Mouse (Mus musculus): ENCODE data around the gene Degs2. TPM values are rescaled to one million over a fixed set of nuclear protein-coding genes. Genes with fewer than 3 reads are reported as not detected.

The Degs2 gene
- polyA plus RNA-seq, 1 experiment from 2014 or later = 2.6 TPM

DNA sequence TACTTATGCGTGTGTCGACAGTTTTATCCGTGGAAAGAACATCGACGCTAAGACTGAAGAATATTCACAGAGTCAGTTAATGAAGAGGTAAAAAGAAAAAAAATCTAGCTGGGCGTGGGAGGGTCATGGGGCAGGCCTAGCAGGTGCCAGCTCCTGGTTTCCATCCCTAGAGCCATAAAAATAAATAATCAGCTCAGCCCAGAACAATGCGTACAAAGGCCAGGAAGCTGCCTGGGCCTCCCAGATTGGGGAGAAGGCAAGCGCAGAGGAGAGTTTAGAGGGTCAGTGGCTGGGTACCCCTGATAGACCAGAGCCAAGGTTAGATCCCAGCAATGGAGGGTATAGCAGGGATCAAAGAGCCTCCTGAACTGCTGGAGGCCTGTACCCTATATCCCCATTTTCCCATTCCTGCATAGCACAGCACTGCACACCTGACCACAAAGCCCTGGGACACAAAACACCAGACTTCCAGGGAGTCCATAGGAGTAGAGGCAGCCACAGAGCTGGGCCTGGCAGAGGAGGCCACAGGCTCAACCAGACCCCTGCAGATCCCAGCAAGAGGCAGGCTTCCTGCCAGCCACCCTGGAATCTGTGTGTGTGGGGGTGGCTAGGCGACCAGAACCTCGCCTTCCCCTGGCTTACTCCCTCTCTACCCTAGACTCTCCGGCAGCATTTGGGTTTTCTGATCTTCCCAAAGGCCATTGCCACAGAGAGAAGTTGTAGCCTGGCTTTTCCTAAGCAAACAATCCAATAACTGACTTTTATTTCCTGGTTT, 3.2 kb downstream of the Degs2 start:
- Histone ChIP-seq H3K9me3 (no peaks in the 10 kb centered on the region), H3K4me2 (no peak overlapping the region), H3K27me3 (peaks cover 35% of the 10 kb centered on the region), H3K9ac (no peak overlapping the region), H3K36me3 (no peaks in the 10 kb centered on the region), H3K27ac (replicated peaks) (0 out of 2 replicates have a peak overlapping the region, but pooled peaks have one; percentile 18), H3K4me1 (replicated peaks) (peaks cover 11% of the 10 kb centered on the region), H3K4me3 (no peak overlapping the region)
- 72% methylated on average over 11 of the region's 11 CpGs for WGBS
- ATAC-seq (ENCODE audit: low read depth) = no peak

GRCm38 (mm10) chr12:108694223-108694622, 7.9 kb downstream of the Degs2 start:
- H3K9ac ChIP-seq = no peak overlapping the region
- H3K27me3 ChIP-seq = no peaks in the 10 kb centered on the region
- H3K4me1 ChIP-seq (replicated peaks) = no peaks in the 10 kb centered on the region
- ATAC-seq (ENCODE audit: low read depth) = no peak
- H3K9me3 ChIP-seq = no peaks in the 10 kb centered on the region
- no peak overlapping the region for H3K4me2 ChIP-seq
- WGBS = 86% methylated on average over 1 of the region's 1 CpGs
- no peak overlapping the region for H3K27ac ChIP-seq (replicated peaks)
- H3K4me3 ChIP-seq = no peak overlapping the region
- peaks cover 6% of the 10 kb centered on the region; the same call in 1 of the 2 replicates for H3K36me3 ChIP-seq

DNA sequence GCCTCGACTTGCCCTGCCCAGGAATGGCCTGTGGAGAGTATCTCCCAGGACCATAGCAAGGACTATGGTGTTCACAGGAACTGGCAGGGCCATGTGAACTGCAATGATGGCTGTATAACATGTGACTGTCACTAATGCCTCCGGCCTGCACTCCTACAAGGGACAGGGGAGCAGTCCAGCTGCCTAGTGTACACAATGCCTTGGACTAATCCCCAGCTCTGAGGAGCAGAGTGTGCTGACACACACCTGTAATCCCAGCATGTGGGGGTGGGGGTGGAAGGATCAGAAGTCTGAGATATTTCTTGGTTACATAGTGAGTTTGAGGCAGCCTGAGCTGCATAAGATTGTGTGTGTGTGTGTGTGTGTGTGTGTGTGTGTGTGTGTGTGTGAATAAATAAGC, 8.5 kb downstream of the Degs2 start:
- WGBS = 72% methylated on average over 2 of the region's 2 CpGs
- Histone ChIP-seq H3K9ac (no peak overlapping the region), H3K27ac (replicated peaks) (no peak overlapping the region), H3K9me3 (no peaks in the 10 kb centered on the region), H3K4me2 (no peak overlapping the region), H3K4me3 (no peak overlapping the region), H3K27me3 (no peaks in the 10 kb centered on the region), H3K4me1 (replicated peaks) (no peaks in the 10 kb centered on the region), H3K36me3 (peaks cover 12% of the 10 kb centered on the region)
- no peak for ATAC-seq (ENCODE audit: low read depth)

DNA sequence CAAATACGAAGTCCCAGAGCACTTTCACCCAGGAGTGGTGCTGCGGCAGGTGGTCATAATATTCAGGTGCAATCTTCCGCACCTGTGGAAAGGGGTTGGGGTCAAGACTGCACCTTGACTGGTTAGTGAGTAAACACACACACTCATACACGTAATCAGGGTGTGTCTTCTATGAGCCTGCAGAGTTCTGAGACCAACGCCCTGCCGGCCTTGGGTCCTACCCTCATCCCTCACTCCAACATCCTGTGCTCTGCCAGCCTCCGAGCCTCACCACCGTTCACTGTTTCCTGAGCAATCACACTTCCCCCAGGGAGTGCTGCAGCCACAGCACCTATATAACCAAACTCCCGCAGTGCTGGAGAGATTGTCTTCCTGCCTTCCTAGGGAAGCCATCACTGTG, 11.6 kb downstream of the Degs2 start:
- no peak for ATAC-seq (ENCODE audit: low read depth)
- H3K27me3 ChIP-seq = no peaks in the 10 kb centered on the region
- no peak overlapping the region for H3K27ac ChIP-seq (replicated peaks)
- H3K9ac ChIP-seq = no peak overlapping the region
- H3K9me3 ChIP-seq = no peaks in the 10 kb centered on the region
- H3K4me3 ChIP-seq = no peak overlapping the region
- H3K36me3 ChIP-seq = peaks cover 43% of the 10 kb centered on the region
- WGBS = 80% methylated on average over 9 of the region's 9 CpGs
- no peaks in the 10 kb centered on the region for H3K4me1 ChIP-seq (replicated peaks)
- no peak overlapping the region for H3K4me2 ChIP-seq

DNA sequence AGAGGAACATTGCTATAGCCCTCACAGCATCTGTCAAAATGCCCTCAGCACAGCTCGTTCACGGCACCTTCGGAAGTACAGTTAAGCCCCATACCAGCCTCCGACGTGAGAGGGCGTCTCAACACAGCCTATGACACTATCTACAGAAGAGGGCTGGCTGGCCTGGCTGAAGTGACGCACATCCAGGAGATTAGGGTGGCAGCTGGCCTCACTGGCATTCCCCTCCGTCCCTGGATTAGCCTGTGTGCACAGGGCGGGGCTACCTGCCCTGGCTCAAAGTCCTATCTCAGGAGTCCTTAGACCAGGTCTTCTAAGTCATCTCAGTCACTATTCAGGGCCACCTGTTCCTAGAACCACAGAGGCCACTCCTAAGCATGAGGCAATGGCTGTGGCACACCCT, 12.9 kb downstream of the Degs2 start:
- Histone ChIP-seq H3K27me3 (no peaks in the 10 kb centered on the region), H3K9ac (no peak overlapping the region), H3K4me2 (no peak overlapping the region), H3K4me3 (no peak overlapping the region), H3K27ac (replicated peaks) (no peak overlapping the region), H3K9me3 (no peaks in the 10 kb centered on the region), H3K4me1 (replicated peaks) (no peaks in the 10 kb centered on the region), H3K36me3 (peaks cover 54% of the 10 kb centered on the region)
- ATAC-seq (ENCODE audit: low read depth) = no peak
- WGBS = 96% methylated on average over 9 of the region's 9 CpGs

DNA sequence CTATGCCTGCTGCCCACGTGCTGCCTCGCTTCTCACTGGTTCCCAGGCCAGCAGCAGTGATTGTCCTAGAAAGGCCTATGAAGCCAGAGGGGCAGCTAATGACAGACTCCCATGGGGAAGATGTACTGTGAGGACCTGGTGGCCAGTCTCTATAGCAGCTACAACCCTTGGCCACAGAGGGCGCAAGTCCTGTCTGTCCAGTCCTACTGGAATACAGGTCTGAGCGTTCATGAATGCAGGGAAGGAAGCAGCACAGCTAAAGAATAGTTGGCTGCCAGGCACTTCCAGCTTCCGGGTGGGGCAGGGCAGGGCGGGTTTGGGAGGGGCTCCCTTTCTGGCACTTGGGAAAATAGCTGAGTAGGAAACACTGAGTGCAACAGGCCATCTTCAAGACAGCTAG, 15.2 kb downstream of the Degs2 start:
- no peaks in the 10 kb centered on the region for H3K4me1 ChIP-seq (replicated peaks)
- ATAC-seq (ENCODE audit: low read depth) = no peak
- peaks cover 76% of the 10 kb centered on the region for H3K36me3 ChIP-seq
- no peaks in the 10 kb centered on the region for H3K27me3 ChIP-seq
- WGBS = 70% methylated on average over 6 of the region's 6 CpGs
- H3K9ac ChIP-seq = no peak overlapping the region
- H3K4me3 ChIP-seq = no peak overlapping the region
- H3K9me3 ChIP-seq = no peaks in the 10 kb centered on the region
- H3K4me2 ChIP-seq = no peak overlapping the region
- no peak overlapping the region for H3K27ac ChIP-seq (replicated peaks)

- Histone ChIP-seq H3K9ac (no peak overlapping the region), H3K4me2 (no peak overlapping the region), H3K9me3 (no peaks in the 10 kb centered on the region), H3K27ac (replicated peaks) (no peak overlapping the region), H3K36me3 (peaks cover 81% of the 10 kb centered on the region), H3K4me1 (replicated peaks) (no peaks in the 10 kb centered on the region), H3K4me3 (no peak overlapping the region), H3K27me3 (no peaks in the 10 kb centered on the region)
- ATAC-seq (ENCODE audit: low read depth) = no peak
- 76% methylated on average over 6 of the region's 6 CpGs for WGBS
These were observed 15.7 kb downstream of the Degs2 start for GRCm38 (mm10) chr12:108686463-108686862.

DNA sequence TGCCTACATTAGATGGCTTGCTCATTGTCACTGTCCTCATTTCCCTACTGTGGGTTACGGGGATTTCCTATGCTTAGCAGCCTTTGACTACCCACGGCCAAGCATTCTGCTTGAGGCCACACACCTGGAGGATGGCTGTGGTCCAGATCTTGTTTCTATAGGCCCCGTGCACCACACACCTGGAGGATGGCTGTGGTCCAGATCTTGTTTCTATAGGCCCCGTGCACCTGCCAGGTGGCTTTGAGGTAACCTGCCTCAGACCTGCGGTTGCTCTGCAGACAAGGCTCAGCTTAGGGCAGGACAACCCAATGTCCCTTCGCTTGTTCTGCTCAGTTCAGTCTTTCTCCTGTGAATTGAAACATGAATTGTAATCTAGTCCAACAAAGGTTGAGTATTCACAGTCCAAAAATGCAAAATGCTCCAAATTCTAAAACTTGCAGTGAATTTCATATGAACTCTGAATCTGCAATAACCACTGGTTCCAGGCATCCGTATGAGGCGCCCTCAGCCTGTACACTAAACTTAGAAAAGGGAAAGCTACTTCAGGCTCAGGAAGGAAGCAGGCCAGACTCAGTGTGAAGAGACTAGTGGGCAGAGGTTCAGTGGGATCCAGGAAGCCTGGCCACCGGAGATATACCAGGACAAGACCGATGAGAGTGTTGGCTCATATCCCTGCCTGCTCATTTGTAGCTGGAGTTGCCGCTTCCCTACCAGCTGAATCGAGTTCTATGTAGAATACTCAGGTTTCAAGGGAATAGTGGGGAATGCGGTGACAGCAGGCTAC, 19.7 kb downstream of the Degs2 start:
- Histone ChIP-seq H3K4me2 (no peak overlapping the region), H3K27ac (replicated peaks) (no peak overlapping the region), H3K4me3 (no peak overlapping the region), H3K4me1 (replicated peaks) (no peaks in the 10 kb centered on the region), H3K27me3 (no peaks in the 10 kb centered on the region), H3K9me3 (no peaks in the 10 kb centered on the region), H3K36me3 (peaks cover 91% of the 10 kb centered on the region), H3K9ac (no peak overlapping the region)
- ATAC-seq (ENCODE audit: low read depth) = no peak
- WGBS = 90% methylated on average over 13 of the region's 13 CpGs

GRCm38 (mm10) chr12:108680861-108681260, 21.3 kb downstream of the Degs2 start:
- H3K4me1 ChIP-seq (replicated peaks) = no peaks in the 10 kb centered on the region
- WGBS = 94% methylated on average over 8 of the region's 8 CpGs
- H3K9me3 ChIP-seq = no peaks in the 10 kb centered on the region
- no peak overlapping the region for H3K4me2 ChIP-seq
- no peaks in the 10 kb centered on the region for H3K27me3 ChIP-seq
- H3K9ac ChIP-seq = no peak overlapping the region
- H3K36me3 ChIP-seq = peaks cover 91% of the 10 kb centered on the region
- ATAC-seq (ENCODE audit: low read depth) = no peak
- H3K27ac ChIP-seq (replicated peaks) = no peak overlapping the region
- H3K4me3 ChIP-seq = no peak overlapping the region

GRCm38 (mm10) chr12:108678366-108678765, 23.7 kb downstream of the Degs2 start:
- Histone ChIP-seq H3K9ac (no peak overlapping the region), H3K9me3 (no peaks in the 10 kb centered on the region), H3K4me1 (replicated peaks) (no peaks in the 10 kb centered on the region), H3K4me3 (no peak overlapping the region), H3K36me3 (peaks cover 90% of the 10 kb centered on the region), H3K4me2 (no peak overlapping the region), H3K27ac (replicated peaks) (no peak overlapping the region), H3K27me3 (no peaks in the 10 kb centered on the region)
- ATAC-seq (ENCODE audit: low read depth) = no peak
- WGBS = 81% methylated on average over 4 of the region's 4 CpGs

DNA sequence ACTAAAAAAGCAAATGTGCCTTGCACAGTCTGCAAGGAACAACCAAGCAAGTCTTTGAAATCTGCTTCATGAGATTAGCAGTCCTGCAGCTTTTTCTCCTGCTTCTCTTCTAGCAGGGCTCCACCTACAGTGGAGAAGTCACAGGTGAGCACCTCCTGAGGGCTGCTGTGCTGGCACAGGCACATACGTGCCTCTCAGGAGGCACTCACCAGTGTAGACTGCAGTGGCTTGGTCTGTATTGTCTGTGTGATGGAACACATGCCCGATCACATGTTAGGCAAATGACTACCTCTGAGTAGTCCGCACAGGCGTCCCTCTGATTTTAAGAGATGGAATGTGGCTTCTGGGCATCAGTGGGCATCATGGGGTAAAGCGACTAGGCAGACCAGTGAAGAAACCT, 25.0 kb downstream of the Degs2 start:
- Histone ChIP-seq H3K27ac (replicated peaks) (no peak overlapping the region), H3K4me3 (no peak overlapping the region), H3K9me3 (no peaks in the 10 kb centered on the region), H3K36me3 (peaks cover 89% of the 10 kb centered on the region), H3K4me2 (no peak overlapping the region), H3K4me1 (replicated peaks) (no peaks in the 10 kb centered on the region), H3K27me3 (no peaks in the 10 kb centered on the region), H3K9ac (no peak overlapping the region)
- WGBS = 92% methylated on average over 5 of the region's 5 CpGs
- no peak for ATAC-seq (ENCODE audit: low read depth)

- no peak for ATAC-seq (ENCODE audit: low read depth)
- Histone ChIP-seq H3K9ac (no peak overlapping the region), H3K27ac (replicated peaks) (no peak overlapping the region), H3K4me3 (no peak overlapping the region), H3K4me2 (no peak overlapping the region), H3K4me1 (replicated peaks) (no peaks in the 10 kb centered on the region), H3K27me3 (no peaks in the 10 kb centered on the region), H3K36me3 (peaks cover 84% of the 10 kb centered on the region), H3K9me3 (no peaks in the 10 kb centered on the region)
- 88% methylated on average over 8 of the region's 8 CpGs for WGBS
These were observed 26.3 kb downstream of the Degs2 start for GRCm38 (mm10) chr12:108675614-108676401.

Data from neural tube, embryonic 13.5 days (tissue).